Mouse (Mus musculus) small intestine, adult 2 months (tissue): Measurements from ENCODE around the gene Mbd6.

Source experiments
- CTCF ChIP-seq: fragments of 200-500 bp; IDR thresholded peaks from 2 replicates; pipeline ENCODE4 v1.5.1; 2012; ENCODE audit warnings: low read depth, mild to moderate bottlenecking, control low read depth, inconsistent platforms, low read length, moderate library complexity, mixed read lengths; ENCODE audit not compliant: insufficient replicate concordance, insufficient read length; ENCODE audit errors: extremely low read depth
- POLR2A ChIP-seq: fragments of 200-500 bp; IDR thresholded peaks from 2 replicates; pipeline ENCODE4 v1.6.1; 2012; ENCODE audit warnings: low read depth, mild to moderate bottlenecking, control low read depth, inconsistent platforms, low read length, moderate library complexity

DNA sequence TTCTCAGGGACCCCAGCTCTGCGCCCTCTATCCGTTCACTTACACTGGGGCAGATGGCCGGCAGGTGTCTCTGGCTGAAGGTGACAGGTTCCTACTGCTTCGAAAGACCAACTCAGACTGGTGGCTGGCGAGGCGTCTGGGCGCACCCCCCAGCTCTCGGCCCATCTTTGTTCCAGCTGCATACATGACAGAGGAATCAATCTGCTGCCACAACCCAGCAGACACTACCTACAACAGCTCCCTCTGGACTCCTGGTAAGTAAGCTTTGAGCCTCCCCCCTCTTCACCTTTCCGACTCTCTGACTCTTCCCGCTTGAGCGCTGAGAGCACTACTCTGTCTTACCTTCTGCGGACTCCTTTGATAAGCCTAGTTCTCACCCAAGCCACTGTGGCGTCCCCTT is 33.4 kb upstream of the Mbd6 start:
- TF ChIP-seq CTCF (no peak), POLR2A (no peak)
